Mouse (Mus musculus) neural tube, embryonic 12.5 days (tissue): ENCODE measurements around the gene Stpg1. TPM values are rescaled to one million over a fixed set of nuclear protein-coding genes. Genes with fewer than 3 reads are reported as not detected.

Experiments
- ATAC-seq: fragments of 200-750 bp; cut with Nextera tagmentation; 2 replicates; pipeline ENCODE4 v1.8.0; 2017; ENCODE audit warnings: low read depth, mild to moderate bottlenecking, moderate TSS enrichment, moderate library complexity; ENCODE audit not compliant: low FRiP score
- H3K27ac ChIP-seq: fragments of 300-500 bp; sonication (generic); 2 replicates; pipeline ENCODE4 v1.5.1; 2016
- H3K27me3 ChIP-seq: fragments of 300-500 bp; sonication (generic); replicated peaks from 2 replicates; pipeline ENCODE4 v1.6.1; 2016; ENCODE audit warnings: mild to moderate bottlenecking
- H3K36me3 ChIP-seq: fragments of 300-500 bp; sonication (generic); 2 replicates; pipeline ENCODE4 v1.6.1; 2016; ENCODE audit warnings: mild to moderate bottlenecking
- H3K4me1 ChIP-seq: fragments of 300-500 bp; sonication (generic); 2 replicates; pipeline ENCODE4 v1.6.1; 2016
- H3K4me2 ChIP-seq: fragments of 300-500 bp; sonication (generic); replicated peaks from 2 replicates; pipeline ENCODE4 v1.6.1; 2016; ENCODE audit warnings: mild to moderate bottlenecking
- H3K4me3 ChIP-seq: fragments of 300-500 bp; sonication (generic); 2 replicates; pipeline ENCODE4 v1.5.1; 2016
- H3K9ac ChIP-seq: fragments of 300-500 bp; sonication (generic); 2 replicates; pipeline ENCODE4 v1.6.1; 2016; ENCODE audit warnings: mild to moderate bottlenecking
- H3K9me3 ChIP-seq: fragments of 300-500 bp; sonication (generic); 2 replicates; pipeline ENCODE4 v1.6.1; 2016; ENCODE audit warnings: mild to moderate bottlenecking
- WGBS: fragments of 180-500 bp; shearing (Covaris S2); methylation state at CpG from one replicate; pipeline ENCODE4 v1.1.7; 2016; 5-methylcytosine and 5-hydroxymethylcytosine counted together
- polyA plus RNA-seq: library from polyadenylated mRNA; unstranded; fragments of >200 nt; fragmentation: Nextera tagmentation; extraction: Ambion mirVana; gene quantifications from 2 replicates; pipeline ENCODE4 v1.2.1, GENCODE M21; 2016

The Stpg1 gene
- polyA plus RNA-seq, 1 experiment from 2014 or later = 0.41 TPM

DNA sequence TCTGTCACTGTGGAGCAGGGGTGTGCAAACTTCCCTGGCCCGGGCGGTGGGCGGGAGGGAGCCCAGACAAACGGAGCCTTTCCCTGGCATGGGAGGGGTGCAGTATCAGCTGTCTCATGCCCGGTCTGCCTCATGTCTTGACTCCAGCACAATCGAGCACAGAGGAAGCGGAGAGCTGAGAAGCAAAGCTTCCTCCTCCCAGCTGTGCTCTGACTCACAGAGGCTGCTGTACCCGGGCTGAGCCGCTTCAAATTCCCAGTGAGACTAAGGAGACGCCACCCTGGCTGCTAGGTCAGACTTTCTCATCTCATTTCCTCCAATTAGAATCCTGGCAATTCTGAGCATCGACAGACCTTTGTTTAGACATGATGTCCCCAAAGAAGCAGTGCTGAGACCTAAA lies 72.5 kb downstream of the Stpg1 start:
- ATAC-seq = no peak
- peaks cover 39% of the 10 kb centered on the region for H3K27me3 ChIP-seq
- peaks cover 37% of the 10 kb centered on the region for H3K4me1 ChIP-seq
- H3K36me3 ChIP-seq = no peaks in the 10 kb centered on the region
- 44% methylated on average over 11 of the region's 11 CpGs for WGBS
- H3K4me2 ChIP-seq = no peak overlapping the region
- no peak overlapping the region for H3K27ac ChIP-seq
- no peaks in the 10 kb centered on the region for H3K9me3 ChIP-seq
- H3K4me3 ChIP-seq = no peak overlapping the region
- H3K9ac ChIP-seq = peak overlapping the region; percentile 8; the same call in 1 of the 2 replicates

DNA sequence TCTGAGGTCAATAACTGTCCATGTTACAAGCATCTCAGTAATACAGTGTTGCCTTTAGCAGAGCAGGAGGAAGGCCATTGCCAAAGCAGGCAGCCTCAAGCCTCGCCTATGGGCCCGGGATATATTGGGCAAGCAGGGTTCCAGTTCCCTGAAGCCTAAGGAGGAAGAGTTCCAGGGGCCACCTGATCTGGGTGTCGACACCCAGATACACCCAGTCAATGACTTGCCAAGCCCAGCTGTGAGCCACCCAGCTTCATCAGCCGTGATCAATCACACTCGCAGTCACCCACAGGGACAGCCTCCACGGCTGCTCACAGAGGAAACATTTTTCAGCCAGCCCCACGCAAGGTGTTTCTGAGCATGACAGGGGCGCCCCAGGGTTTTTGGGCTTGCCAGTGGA lies 72.9 kb downstream of the Stpg1 start:
- H3K4me3 ChIP-seq = no peak overlapping the region
- no peaks in the 10 kb centered on the region for H3K9me3 ChIP-seq
- 44% methylated on average over 8 of the region's 8 CpGs for WGBS
- no peaks in the 10 kb centered on the region for H3K36me3 ChIP-seq
- no peak for ATAC-seq
- no peak overlapping the region for H3K9ac ChIP-seq
- peaks cover 37% of the 10 kb centered on the region for H3K4me1 ChIP-seq
- no peak overlapping the region for H3K4me2 ChIP-seq
- H3K27ac ChIP-seq = no peak overlapping the region
- H3K27me3 ChIP-seq = peaks cover 43% of the 10 kb centered on the region

DNA sequence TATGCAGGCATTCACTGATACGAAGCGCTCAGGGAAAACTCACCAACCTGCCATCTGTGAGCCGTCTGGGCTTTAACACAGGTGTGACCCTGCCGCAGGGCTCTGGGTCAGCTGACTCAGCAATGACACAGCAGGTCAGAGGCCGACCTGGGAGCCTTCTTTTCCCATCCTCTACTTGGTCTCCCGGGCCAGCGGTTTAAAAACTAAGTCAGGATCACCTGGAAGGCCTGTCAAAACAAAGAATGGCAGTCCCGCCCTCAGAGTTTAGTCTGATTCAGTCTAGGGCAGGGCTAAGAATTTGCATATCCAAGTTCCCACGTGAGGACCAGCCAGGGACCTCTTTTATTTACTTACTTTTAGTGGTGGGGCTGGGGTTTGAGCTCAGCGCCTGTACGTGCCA lies 74.6 kb downstream of the Stpg1 start:
- peak overlapping the region; percentile 61; the same call in 1 of the 2 replicates for H3K4me2 ChIP-seq
- no peak for ATAC-seq
- no peaks in the 10 kb centered on the region for H3K36me3 ChIP-seq
- WGBS = 3% methylated on average over 11 of the region's 11 CpGs
- H3K27ac ChIP-seq = no peak overlapping the region
- no peak overlapping the region for H3K9ac ChIP-seq
- peaks cover 46% of the 10 kb centered on the region for H3K4me1 ChIP-seq
- no peaks in the 10 kb centered on the region for H3K9me3 ChIP-seq
- H3K27me3 ChIP-seq = peaks cover 59% of the 10 kb centered on the region
- no peak overlapping the region for H3K4me3 ChIP-seq

DNA sequence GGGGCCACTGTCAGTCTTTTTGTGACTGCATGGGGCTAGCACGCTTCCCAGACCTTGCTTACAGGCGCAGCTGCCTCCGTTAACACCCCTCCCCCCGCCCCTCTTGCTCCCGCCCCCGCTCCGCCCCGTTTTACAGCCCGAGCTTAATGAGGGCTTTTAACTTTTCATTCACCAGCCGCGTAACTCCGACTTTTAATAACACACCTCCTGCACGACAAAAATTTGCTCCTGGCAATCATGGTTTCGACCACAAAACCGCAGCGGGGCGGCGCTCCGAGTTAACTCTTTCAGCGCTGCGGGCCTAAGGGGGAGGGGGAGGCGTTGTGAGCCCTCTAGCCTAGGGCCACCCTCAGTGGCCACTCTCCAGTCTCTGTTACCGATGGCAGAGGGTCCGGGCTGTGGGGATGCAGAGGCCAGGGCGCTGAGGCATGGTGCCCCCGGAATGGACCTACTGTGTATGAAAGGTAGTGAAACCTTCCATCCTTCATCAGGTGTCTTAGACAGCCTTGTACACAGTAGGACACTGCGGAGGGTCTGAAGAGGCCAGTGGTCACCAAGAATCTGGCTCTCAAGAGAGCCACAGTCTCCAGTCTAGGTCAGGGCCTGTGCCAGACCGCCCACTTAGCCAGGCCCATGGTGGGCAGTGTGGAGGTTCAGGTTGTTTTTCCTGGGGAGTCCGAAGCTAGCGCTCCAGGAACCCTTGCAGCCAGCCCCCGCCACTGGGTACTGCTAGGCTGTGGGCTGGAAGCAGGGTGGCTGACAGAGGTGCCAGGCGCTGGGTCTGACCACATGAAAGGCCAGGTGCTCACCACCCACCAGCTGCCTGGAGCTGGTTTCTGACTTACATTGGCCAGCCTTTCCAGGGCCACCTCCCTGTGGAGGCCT lies 75.8 kb downstream of the Stpg1 start:
- peak; percentile 54; the same call in 1 of the 2 replicates for ATAC-seq
- H3K4me3 ChIP-seq = peak overlapping the region; percentile 24
- no peaks in the 10 kb centered on the region for H3K9me3 ChIP-seq
- peaks cover 44% of the 10 kb centered on the region for H3K4me1 ChIP-seq
- peaks cover 68% of the 10 kb centered on the region for H3K27me3 ChIP-seq
- H3K36me3 ChIP-seq = no peaks in the 10 kb centered on the region
- peak overlapping the region; percentile 61 for H3K4me2 ChIP-seq
- H3K27ac ChIP-seq = no peak overlapping the region
- no peak overlapping the region for H3K9ac ChIP-seq
- WGBS = 9% methylated on average over 32 of the region's 32 CpGs

DNA sequence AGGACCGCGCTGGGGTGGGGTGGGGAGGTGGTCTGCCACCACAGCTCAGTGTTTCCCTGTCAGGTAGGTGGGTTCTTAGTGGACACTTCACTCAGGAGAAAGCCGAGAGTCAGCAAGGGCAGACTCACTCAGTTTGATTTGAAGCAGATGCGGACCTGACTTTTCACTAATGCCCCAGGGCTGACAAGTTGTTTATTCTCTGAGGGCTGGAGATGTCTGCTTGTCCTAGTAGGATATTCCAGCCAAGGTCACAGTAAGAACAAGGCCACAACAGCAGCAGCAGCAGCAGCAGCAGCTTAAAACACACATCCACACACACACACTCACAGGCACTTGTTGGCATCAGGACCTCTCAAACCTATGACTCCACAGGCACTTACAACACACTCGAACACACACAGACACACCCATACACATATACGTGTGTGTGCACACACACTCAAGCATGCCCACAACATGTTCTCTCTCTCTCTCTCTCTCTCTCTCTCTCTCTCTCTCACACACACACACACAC lies 76.5 kb downstream of the Stpg1 start:
- no peak overlapping the region for H3K9ac ChIP-seq
- H3K27me3 ChIP-seq = peaks cover 68% of the 10 kb centered on the region
- no peak overlapping the region for H3K27ac ChIP-seq
- no peaks in the 10 kb centered on the region for H3K36me3 ChIP-seq
- ATAC-seq = no peak
- WGBS = 46% methylated on average over 6 of the region's 6 CpGs
- peaks cover 41% of the 10 kb centered on the region for H3K4me1 ChIP-seq
- no peaks in the 10 kb centered on the region for H3K9me3 ChIP-seq
- H3K4me2 ChIP-seq = peak overlapping the region; percentile 61; the same call in 1 of the 2 replicates
- H3K4me3 ChIP-seq = no peak overlapping the region

DNA sequence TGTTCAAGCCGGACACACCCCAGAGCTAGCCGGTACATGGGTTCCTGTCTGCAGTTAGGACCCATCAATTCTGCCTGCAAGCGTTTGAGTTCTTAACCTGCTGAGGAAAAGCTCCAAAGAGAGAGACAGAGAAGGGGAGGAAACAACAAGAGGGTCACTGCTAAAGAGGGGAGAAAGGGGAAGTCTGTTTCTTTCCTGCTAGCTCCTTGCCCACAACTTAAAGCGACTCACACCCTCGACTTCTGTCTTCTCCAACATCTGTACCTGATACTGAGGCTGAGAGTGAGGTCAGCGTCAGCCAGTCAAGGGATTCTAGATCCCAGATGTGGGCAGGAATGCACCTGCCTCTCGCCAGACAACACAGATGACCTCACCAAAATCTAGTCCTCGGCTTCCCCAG lies 77.7 kb downstream of the Stpg1 start:
- 27% methylated on average over 8 of the region's 8 CpGs for WGBS
- H3K27ac ChIP-seq = no peak overlapping the region
- H3K4me2 ChIP-seq = no peak overlapping the region
- peaks cover 35% of the 10 kb centered on the region for H3K4me1 ChIP-seq
- no peaks in the 10 kb centered on the region for H3K36me3 ChIP-seq
- ATAC-seq = no peak
- no peaks in the 10 kb centered on the region for H3K9me3 ChIP-seq
- H3K9ac ChIP-seq = no peak overlapping the region
- H3K4me3 ChIP-seq = no peak overlapping the region
- peaks cover 63% of the 10 kb centered on the region for H3K27me3 ChIP-seq

DNA sequence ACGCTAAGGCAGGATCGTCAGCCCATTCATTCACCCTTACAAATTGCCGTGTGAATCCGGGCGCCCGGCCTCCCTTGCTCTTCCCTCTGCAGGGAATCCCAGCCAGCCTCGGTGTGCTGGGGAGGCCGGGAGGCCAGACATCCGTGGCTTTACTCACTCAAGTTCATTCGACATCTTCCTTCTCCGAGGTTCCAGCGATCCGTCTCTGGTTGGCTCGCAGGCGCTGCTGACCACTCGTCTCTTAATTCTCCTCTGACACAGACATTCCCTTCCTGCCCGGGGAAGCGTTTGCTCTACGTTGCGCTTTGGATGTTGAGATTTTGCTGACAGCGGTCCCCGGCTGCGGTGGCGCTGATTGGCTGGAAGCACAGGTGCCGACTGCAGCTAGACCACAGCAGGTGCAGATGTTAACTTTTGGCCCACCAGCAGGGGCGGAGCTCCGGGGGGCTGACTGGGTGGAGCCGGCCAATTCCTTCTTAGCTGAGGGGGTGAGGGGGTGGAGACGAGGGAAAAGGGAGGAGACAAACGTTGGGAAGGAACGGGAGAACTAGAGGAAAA lies 78.7 kb downstream of the Stpg1 start, which contains the start of gene Grhl3:
Gene Grhl3 (minus strand): TSS at position 380 of the 558 bp plus-strand sequence.
- peak within 1 kb of the TSS; percentile 22 for H3K4me3 ChIP-seq
- WGBS = under 1% methylated on average over 31 of the region's 31 CpGs
- H3K27ac ChIP-seq = no peak within 1 kb of the TSS
- peak within 1 kb of the TSS; percentile 65 for H3K4me2 ChIP-seq
- no peaks in the 10 kb centered on the region for H3K36me3 ChIP-seq
- no peak within 1 kb of the TSS; the same call in 1 of the 2 replicates for H3K9ac ChIP-seq
- H3K27me3 ChIP-seq = peaks cover 57% of the 10 kb centered on the region
- no peaks in the 10 kb centered on the region for H3K9me3 ChIP-seq
- no peak for ATAC-seq
- H3K4me1 ChIP-seq = peaks cover 28% of the 10 kb centered on the region

DNA sequence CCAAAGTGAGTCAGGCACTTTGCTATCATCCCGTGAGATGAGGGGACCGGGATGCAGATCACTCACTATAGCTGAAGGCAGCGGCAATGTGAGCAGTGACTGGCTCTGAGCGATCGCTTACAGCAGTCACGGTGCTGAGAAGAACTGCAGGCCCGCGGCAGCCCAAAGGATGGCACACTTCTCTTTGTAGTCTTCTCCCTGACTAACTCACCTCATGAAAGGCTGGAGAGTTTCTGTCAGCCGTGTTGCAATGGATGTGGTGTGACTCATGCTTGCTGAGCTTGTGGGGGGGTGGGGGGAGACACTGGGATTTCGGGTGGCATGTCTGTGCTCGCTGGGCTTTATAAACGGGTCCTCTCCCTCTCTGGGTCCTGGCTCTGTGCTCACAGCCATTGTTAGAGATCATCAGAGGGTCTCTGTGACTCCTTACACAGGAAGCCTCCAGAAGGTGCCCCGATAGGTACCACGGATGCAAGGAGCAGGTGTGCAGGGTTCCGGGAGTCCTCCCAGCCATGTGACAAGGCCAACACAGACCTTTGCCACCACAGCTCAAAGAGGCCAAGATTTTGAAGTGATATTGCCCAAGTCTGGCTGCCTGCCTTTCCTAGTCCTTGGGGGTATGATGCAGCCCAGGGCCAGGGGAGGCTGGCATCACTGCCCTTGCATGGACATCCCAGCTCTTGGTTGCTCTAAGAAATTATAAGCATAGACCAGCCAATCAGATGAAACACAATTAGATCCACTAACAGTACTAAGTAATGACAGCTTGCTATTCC lies 81.0 kb downstream of the Stpg1 start:
- no peak overlapping the region for H3K4me2 ChIP-seq
- no peak overlapping the region for H3K4me3 ChIP-seq
- H3K9me3 ChIP-seq = no peaks in the 10 kb centered on the region
- H3K36me3 ChIP-seq = no peaks in the 10 kb centered on the region
- H3K27me3 ChIP-seq = peaks cover 44% of the 10 kb centered on the region
- no peak overlapping the region for H3K9ac ChIP-seq
- H3K4me1 ChIP-seq = peaks cover 14% of the 10 kb centered on the region
- ATAC-seq = no peak
- WGBS = 52% methylated on average over 15 of the region's 15 CpGs
- H3K27ac ChIP-seq = no peak overlapping the region

DNA sequence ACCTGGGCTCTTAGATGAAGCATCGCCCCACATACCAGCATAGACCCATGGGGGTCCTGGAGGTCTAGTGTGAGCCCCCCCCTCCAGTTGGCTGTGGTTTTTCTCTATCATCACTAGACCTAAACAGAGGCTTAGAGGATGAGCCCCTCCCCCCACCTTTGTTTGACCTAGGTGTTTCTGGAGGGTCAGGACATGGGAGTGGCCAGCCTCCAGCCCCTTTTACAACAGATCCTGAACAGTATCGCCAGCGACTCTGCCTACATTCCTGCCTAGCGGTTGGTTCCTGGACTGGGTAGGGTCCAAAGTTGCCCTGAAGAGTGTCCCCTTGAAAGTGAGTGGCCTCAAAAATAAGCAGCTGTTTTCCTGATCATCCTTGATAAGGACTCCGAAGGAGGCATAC lies 83.9 kb downstream of the Stpg1 start:
- peaks cover 16% of the 10 kb centered on the region for H3K27me3 ChIP-seq
- H3K4me2 ChIP-seq = no peak overlapping the region
- no peaks in the 10 kb centered on the region for H3K36me3 ChIP-seq
- no peak overlapping the region for H3K4me3 ChIP-seq
- no peaks in the 10 kb centered on the region for H3K9me3 ChIP-seq
- no peak for ATAC-seq
- H3K27ac ChIP-seq = no peak overlapping the region
- H3K9ac ChIP-seq = no peak overlapping the region
- 78% methylated on average over 5 of the region's 5 CpGs for WGBS
- peaks cover 7% of the 10 kb centered on the region for H3K4me1 ChIP-seq

DNA sequence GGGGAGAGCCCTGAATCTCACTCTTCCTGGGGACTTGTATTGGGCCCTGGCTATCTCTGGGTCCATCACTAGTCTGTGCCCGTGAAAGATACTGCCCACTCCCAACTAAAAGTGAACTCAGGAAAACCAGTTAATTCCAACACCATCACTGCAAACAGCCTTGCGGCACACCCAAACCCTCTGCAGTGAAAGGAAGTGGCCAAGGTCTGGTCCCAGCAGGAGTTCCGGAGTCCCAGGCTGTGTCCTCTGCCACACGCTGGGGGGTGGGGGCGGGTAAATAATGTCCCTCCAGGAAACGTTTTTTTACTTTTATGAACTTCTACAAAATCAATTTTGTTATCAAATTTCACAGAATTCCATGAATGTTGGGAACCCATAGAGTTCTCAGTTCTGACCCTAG lies 85.1 kb downstream of the Stpg1 start:
- 67% methylated on average over 6 of the region's 6 CpGs for WGBS
- Histone ChIP-seq H3K36me3 (no peaks in the 10 kb centered on the region), H3K9ac (no peak overlapping the region), H3K9me3 (no peaks in the 10 kb centered on the region), H3K4me1 (0 out of 2 replicates have a peak, but pooled peaks cover 3% of the 10 kb centered on the region), H3K27me3 (peaks cover 4% of the 10 kb centered on the region; the same call in 1 of the 2 replicates), H3K4me2 (no peak overlapping the region), H3K4me3 (no peak overlapping the region), H3K27ac (no peak overlapping the region)
- no peak for ATAC-seq

DNA sequence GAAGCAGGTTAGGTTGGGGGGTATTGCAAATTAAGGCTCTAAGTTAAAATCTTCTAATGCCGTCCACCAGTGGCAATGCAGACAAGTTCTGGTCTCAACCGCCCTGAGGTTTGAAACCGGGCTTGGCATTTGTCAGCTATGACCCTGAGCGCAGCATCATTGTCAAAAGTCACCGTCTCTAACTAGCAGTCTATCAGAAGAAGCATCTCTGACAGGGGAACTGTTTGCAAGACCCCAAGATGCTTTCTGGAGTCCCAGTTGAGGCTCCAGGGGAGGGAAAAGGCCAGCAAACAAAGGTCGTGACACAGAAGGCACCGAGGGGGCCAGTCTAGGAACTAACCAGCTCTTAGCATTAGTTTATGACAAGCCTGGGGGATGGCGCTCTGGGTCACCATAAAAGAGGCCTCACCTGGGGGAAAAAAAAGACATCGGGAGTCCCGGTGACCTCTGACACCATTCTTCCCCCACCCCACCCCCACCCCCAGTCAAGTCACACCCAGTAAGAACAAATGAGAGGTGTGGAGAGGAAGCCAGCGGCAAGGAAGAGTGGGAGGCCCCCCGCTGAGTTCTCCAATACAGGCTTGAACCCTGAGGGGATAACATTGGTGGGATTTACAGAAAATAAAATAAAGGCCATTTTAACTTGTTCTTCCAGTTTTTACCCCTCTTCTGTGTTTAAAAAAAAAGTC lies 86.8 kb downstream of the Stpg1 start:
- Histone ChIP-seq H3K4me3 (no peak overlapping the region), H3K4me1 (0 out of 2 replicates have a peak, but pooled peaks cover 3% of the 10 kb centered on the region), H3K9me3 (no peaks in the 10 kb centered on the region), H3K9ac (no peak overlapping the region), H3K27me3 (no peaks in the 10 kb centered on the region), H3K27ac (no peak overlapping the region), H3K36me3 (no peaks in the 10 kb centered on the region), H3K4me2 (no peak overlapping the region)
- 28% methylated on average over 12 of the region's 12 CpGs for WGBS
- no peak for ATAC-seq
